Mouse (Mus musculus): ENCODE results near the gene Gm20481. TPM values are rescaled to one million over a fixed set of nuclear protein-coding genes. Genes with fewer than 3 reads are reported as not detected.
"Not testable (repeated sequence)": the region's sequence is repeated elsewhere in the genome, so short reads cannot be mapped to it uniquely, and the experiment has no call there.

The Gm20481 gene
- polyA plus RNA-seq, 1 experiment = not detected

- Histone ChIP-seq H3K36me3 (ENCODE audit: control insufficient read depth, insufficient read depth, low read length) (peaks cover 24% of the 10 kb centered on the region), H3K27me3 (ENCODE audit: control insufficient read depth, insufficient read depth, low read length) (no peaks in the 10 kb centered on the region), H3K4me1 (ENCODE audit: control insufficient read depth, insufficient read depth, insufficient read length, low read length) (peaks cover 13% of the 10 kb centered on the region), H3K27ac (ENCODE audit: insufficient read depth, low read depth, low read length) (no peak overlapping the region), H3K4me3 (ENCODE audit: low read depth, low read length) (no peak overlapping the region)
- no peak for TF ChIP-seq CTCF (IDR thresholded peaks at IDR 0.05; ENCODE audit: extremely low read depth, insufficient read length, insufficient replicate concordance, low read depth, low read length)
- no peak for TF ChIP-seq POLR2A (IDR thresholded peaks at IDR 0.05; ENCODE audit: low read depth, low read length)
- 38% methylated on average over 9 of the region's 9 CpGs for WGBS
These were observed 33.5 kb downstream of the Gm20481 start for GRCm38 (mm10) chr17:35003022-35003838.

- Histone ChIP-seq H3K27ac (ENCODE audit: insufficient read depth, low read depth, low read length) (no peak overlapping the region), H3K27me3 (ENCODE audit: control insufficient read depth, insufficient read depth, low read length) (no peaks in the 10 kb centered on the region), H3K36me3 (ENCODE audit: control insufficient read depth, insufficient read depth, low read length) (peaks cover 27% of the 10 kb centered on the region), H3K4me1 (ENCODE audit: control insufficient read depth, insufficient read depth, insufficient read length, low read length) (peaks cover 8% of the 10 kb centered on the region), H3K4me3 (ENCODE audit: low read depth, low read length) (no peak overlapping the region)
- TF ChIP-seq CTCF (IDR thresholded peaks at IDR 0.05; ENCODE audit: extremely low read depth, insufficient read length, insufficient replicate concordance, low read depth, low read length) = no peak
- TF ChIP-seq POLR2A (IDR thresholded peaks at IDR 0.05; ENCODE audit: low read depth, low read length) = no peak
- WGBS = 95% methylated on average over 17 of the region's 17 CpGs
These were observed 34.5 kb downstream of the Gm20481 start for GRCm38 (mm10) chr17:35004075-35004717.

DNA sequence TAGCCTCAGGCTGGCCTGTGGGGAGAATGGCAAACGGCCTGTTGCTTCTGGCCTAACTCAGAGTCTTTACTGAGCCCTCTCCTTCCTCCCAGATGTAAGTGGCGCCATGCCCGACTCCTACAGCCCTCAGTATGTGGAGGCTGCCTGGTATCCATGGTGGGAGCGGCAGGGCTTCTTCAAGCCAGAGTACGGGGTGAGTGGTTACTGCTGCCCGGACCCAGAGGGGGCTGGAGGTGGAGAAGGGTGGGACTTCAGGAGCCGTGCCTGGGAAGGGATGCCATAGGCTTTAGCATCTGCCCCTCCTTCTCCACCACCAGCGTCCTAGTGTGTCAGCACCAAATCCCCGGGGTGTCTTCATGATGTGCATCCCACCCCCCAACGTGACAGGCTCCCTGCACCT is 35.4 kb downstream of the Gm20481 start:
- 90% methylated on average over 10 of the region's 10 CpGs for WGBS
- Histone ChIP-seq H3K4me3 (ENCODE audit: low read depth, low read length) (no peak overlapping the region), H3K27ac (ENCODE audit: insufficient read depth, low read depth, low read length) (no peak overlapping the region), H3K4me1 (ENCODE audit: control insufficient read depth, insufficient read depth, insufficient read length, low read length) (peaks cover 8% of the 10 kb centered on the region), H3K36me3 (ENCODE audit: control insufficient read depth, insufficient read depth, low read length) (peaks cover 32% of the 10 kb centered on the region), H3K27me3 (ENCODE audit: control insufficient read depth, insufficient read depth, low read length) (no peaks in the 10 kb centered on the region)
- TF ChIP-seq CTCF (IDR thresholded peaks at IDR 0.05; ENCODE audit: extremely low read depth, insufficient read length, insufficient replicate concordance, low read depth, low read length) = no peak
- TF ChIP-seq POLR2A (IDR thresholded peaks at IDR 0.05; ENCODE audit: low read depth, low read length) = no peak

GRCm38 (mm10) chr17:35005902-35006301 is 36.2 kb downstream of the Gm20481 start:
- H3K27ac ChIP-seq (ENCODE audit: insufficient read depth, low read depth, low read length); H3K4me1 ChIP-seq (ENCODE audit: control insufficient read depth, insufficient read depth, insufficient read length, low read length); H3K27me3 ChIP-seq (ENCODE audit: control insufficient read depth, insufficient read depth, low read length); H3K4me3 ChIP-seq (ENCODE audit: low read depth, low read length): not testable (repeated sequence)
- 92% methylated on average over 4 of the region's 5 CpGs for WGBS
- peaks cover 38% of the 10 kb centered on the region for H3K36me3 ChIP-seq (ENCODE audit: control insufficient read depth, insufficient read depth, low read length)

GRCm38 (mm10) chr17:35007387-35007991 is 37.8 kb downstream of the Gm20481 start:
- Histone ChIP-seq H3K36me3 (ENCODE audit: control insufficient read depth, insufficient read depth, low read length) (peaks cover 54% of the 10 kb centered on the region), H3K4me3 (ENCODE audit: low read depth, low read length) (no peak overlapping the region), H3K27ac (ENCODE audit: insufficient read depth, low read depth, low read length) (no peak overlapping the region), H3K4me1 (ENCODE audit: control insufficient read depth, insufficient read depth, insufficient read length, low read length) (peaks cover 5% of the 10 kb centered on the region), H3K27me3 (ENCODE audit: control insufficient read depth, insufficient read depth, low read length) (no peaks in the 10 kb centered on the region)
- TF ChIP-seq CTCF (IDR thresholded peaks at IDR 0.05; ENCODE audit: extremely low read depth, insufficient read length, insufficient replicate concordance, low read depth, low read length) = no peak
- 90% methylated on average over 7 of the region's 7 CpGs for WGBS

- Histone ChIP-seq H3K27me3 (ENCODE audit: control insufficient read depth, insufficient read depth, low read length) (no peaks in the 10 kb centered on the region), H3K4me3 (ENCODE audit: low read depth, low read length) (no peak overlapping the region), H3K27ac (ENCODE audit: insufficient read depth, low read depth, low read length) (no peak overlapping the region), H3K36me3 (ENCODE audit: control insufficient read depth, insufficient read depth, low read length) (peaks cover 68% of the 10 kb centered on the region), H3K4me1 (ENCODE audit: control insufficient read depth, insufficient read depth, insufficient read length, low read length) (no peaks in the 10 kb centered on the region)
- 90% methylated on average over 7 of the region's 7 CpGs for WGBS
- TF ChIP-seq POLR2A (IDR thresholded peaks at IDR 0.05; ENCODE audit: low read depth, low read length) = no peak
- no peak for TF ChIP-seq CTCF (IDR thresholded peaks at IDR 0.05; ENCODE audit: extremely low read depth, insufficient read length, insufficient replicate concordance, low read depth, low read length)
These were observed 39.9 kb downstream of the Gm20481 start for GRCm38 (mm10) chr17:35009586-35009985.

GRCm38 (mm10) chr17:35011440-35011839 is 41.7 kb downstream of the Gm20481 start:
- Histone ChIP-seq H3K27ac (ENCODE audit: insufficient read depth, low read depth, low read length) (no peak overlapping the region), H3K27me3 (ENCODE audit: control insufficient read depth, insufficient read depth, low read length) (no peaks in the 10 kb centered on the region), H3K4me3 (ENCODE audit: low read depth, low read length) (no peak overlapping the region), H3K4me1 (ENCODE audit: control insufficient read depth, insufficient read depth, insufficient read length, low read length) (peaks cover 7% of the 10 kb centered on the region), H3K36me3 (ENCODE audit: control insufficient read depth, insufficient read depth, low read length) (peaks cover 69% of the 10 kb centered on the region)
- TF ChIP-seq POLR2A (IDR thresholded peaks at IDR 0.05; ENCODE audit: low read depth, low read length) (no peak), CTCF (IDR thresholded peaks at IDR 0.05; ENCODE audit: extremely low read depth, insufficient read length, insufficient replicate concordance, low read depth, low read length) (no peak)
- 95% methylated on average over 8 of the region's 8 CpGs for WGBS

All from small intestine, adult 2 months (tissue).